Comparison of ENCODE assay signal across 9 mouse cellular contexts in the genomic region with DNA sequence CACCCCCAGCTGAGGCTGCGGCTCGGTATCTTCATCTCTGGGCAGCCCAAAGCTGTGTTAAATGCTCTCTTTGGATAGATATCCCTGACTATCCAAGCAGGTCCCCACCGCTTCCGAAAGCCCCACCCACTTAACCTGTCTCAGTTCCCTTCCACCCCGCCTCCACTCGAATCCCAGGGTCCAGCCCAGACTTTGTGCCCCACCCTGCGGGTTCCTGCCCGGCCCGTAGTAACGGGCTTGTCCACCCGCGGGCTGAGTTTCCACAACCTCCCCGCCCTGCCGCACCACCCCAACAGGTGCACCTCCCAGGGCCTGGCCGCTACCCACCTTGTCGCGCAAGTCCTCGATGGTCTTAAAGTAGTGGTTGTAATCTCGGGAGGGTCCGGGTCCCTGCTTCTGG. TPM values are rescaled to one million over a fixed set of nuclear protein-coding genes. Genes with fewer than 3 reads are reported as not detected.
DNase-seq lines count a peak whose midpoint lies in the region; ATAC-seq and TF ChIP-seq lines count a peak whose summit lies in the region.
"Had no signal": no experiment of that assay in that cellular context is flagged by ENCODE, and none has a peak within 500 bp of the region (broad histone marks: within the 10 kb centered on the region; RNA-seq: fewer than 3 reads in every experiment).

No protein-coding gene starts in this region.

- no peaks in the 10 kb centered on the region for H3K36me3 ChIP-seq in hindbrain, embryonic 11.5 days (ENCODE audit: control insufficient read depth, insufficient read depth, low read length)
- no peaks in the 10 kb centered on the region for H3K36me3 ChIP-seq in limb, embryonic 11.5 days (ENCODE audit: control insufficient read depth, insufficient read depth, low read length)
- no peaks in the 10 kb centered on the region for H3K36me3 ChIP-seq in midbrain, embryonic 14.5 days (ENCODE audit: control insufficient read depth, insufficient read depth, low read length)

- H3K4me2 ChIP-seq in hindbrain, embryonic 11.5 days (replicated peaks; ENCODE audit: low read depth, low read length): peak overlapping the region; percentile 42
- H3K4me2 ChIP-seq in limb, embryonic 11.5 days (ENCODE audit: low read depth, severe bottlenecking): peak overlapping the region; percentile 47
- H3K4me2 ChIP-seq in midbrain, embryonic 14.5 days (ENCODE audit: low read length): peak overlapping the region; percentile 47

- intact Hi-C loops in gastrocnemius, adult 2 months (cut with DNase I): no loop called here
- intact Hi-C loops in gastrocnemius, postnatal 14 days (cut with DNase I; ENCODE audit: low total_unique reads): no loop called here

- H3K9me3 ChIP-seq in hindbrain, embryonic 11.5 days (ENCODE audit: control insufficient read depth, low read length): no peaks in the 10 kb centered on the region
- H3K9me3 ChIP-seq in limb, embryonic 11.5 days (ENCODE audit: control insufficient read depth, low read length): no peaks in the 10 kb centered on the region
- H3K9me3 ChIP-seq in midbrain, embryonic 14.5 days (ENCODE audit: control insufficient read depth, low read length): no peaks in the 10 kb centered on the region

- no peak overlapping the region for H3K9ac ChIP-seq in hindbrain, embryonic 11.5 days (ENCODE audit: low read depth, low read length)
- H3K9ac ChIP-seq in limb, embryonic 11.5 days (ENCODE audit: low read length): no peak overlapping the region
- no peak overlapping the region for H3K9ac ChIP-seq in midbrain, embryonic 14.5 days (replicated peaks; ENCODE audit: low read length)

- 4% methylated on average over 20 of the region's 20 CpGs for WGBS in hindbrain, embryonic 11.5 days
- 2% methylated on average over 20 of the region's 20 CpGs for WGBS in limb, embryonic 11.5 days
- WGBS in midbrain, embryonic 14.5 days: under 1% methylated on average over 20 of the region's 20 CpGs

- no peak for TF ChIP-seq CTCF in gastrocnemius, adult 2 months (IDR thresholded peaks at IDR 0.05)

- ATAC-seq in hindbrain, embryonic 11.5 days (ENCODE audit: low FRiP score): no peak
- ATAC-seq in limb, embryonic 11.5 days (ENCODE audit: insufficient number of reproducible peaks, low FRiP score, low TSS enrichment, low read depth): no peak
- no peak for ATAC-seq in midbrain, embryonic 14.5 days (ENCODE audit: low FRiP score, low TSS enrichment)

- DNase-seq in gastrocnemius, adult 2 months: no peak
- no peak for DNase-seq in gastrocnemius, postnatal 14 days
- no peak for DNase-seq in hindbrain, embryonic 11.5 days (ENCODE audit: low spot score)
- no peak for DNase-seq in limb, embryonic 11.5 days (ENCODE audit: low spot score)
- no peak for DNase-seq in midbrain, embryonic 14.5 days
- DNase-seq in thymus, adult 18-20 months: no peak
- DNase-seq in adrenal gland, adult 18-20 months (ENCODE audit: low spot score in 2 of 2): no peak
- no peak for DNase-seq in B cell, adult 2 months
- DNase-seq: layer of hippocampus, postnatal 36 days had no signal

- peaks cover 23% of the 10 kb centered on the region for H3K27me3 ChIP-seq in hindbrain, embryonic 11.5 days (ENCODE audit: control insufficient read depth, insufficient read depth, low read length)
- peaks cover 19% of the 10 kb centered on the region for H3K27me3 ChIP-seq in limb, embryonic 11.5 days (ENCODE audit: control insufficient read depth, insufficient read depth, low read length)
- H3K27me3 ChIP-seq in midbrain, embryonic 14.5 days (ENCODE audit: control insufficient read depth, insufficient read depth, low read length): peaks cover 15% of the 10 kb centered on the region

- no peak overlapping the region for H3K27ac ChIP-seq in gastrocnemius, adult 2 months
- no peak overlapping the region for H3K27ac ChIP-seq in hindbrain, embryonic 11.5 days (ENCODE audit: low read depth, low read length)
- H3K27ac ChIP-seq in limb, embryonic 11.5 days (replicated peaks; ENCODE audit: low read depth, low read length): no peak overlapping the region
- no peak overlapping the region for H3K27ac ChIP-seq in midbrain, embryonic 14.5 days (replicated peaks; ENCODE audit: low read depth, low read length)

- peak overlapping the region; percentile 41 for H3K4me3 ChIP-seq in gastrocnemius, adult 2 months
- peak overlapping the region; percentile 17 for H3K4me3 ChIP-seq in hindbrain, embryonic 11.5 days (ENCODE audit: low read depth, low read length)
- peak overlapping the region; percentile 21 for H3K4me3 ChIP-seq in limb, embryonic 11.5 days (ENCODE audit: low read depth, low read length)
- H3K4me3 ChIP-seq in midbrain, embryonic 14.5 days (replicated peaks; ENCODE audit: low read depth, low read length): peak overlapping the region; percentile 20

- 0 out of 2 replicates have a peak, but pooled peaks cover 4% of the 10 kb centered on the region for H3K4me1 ChIP-seq in hindbrain, embryonic 11.5 days (replicated peaks; ENCODE audit: control insufficient read depth, insufficient read depth, low read length)
- peaks cover 6% of the 10 kb centered on the region; the same call in 1 of the 2 replicates for H3K4me1 ChIP-seq in limb, embryonic 11.5 days (ENCODE audit: control insufficient read depth, insufficient read depth, low read length)
- 0 out of 2 replicates have a peak, but pooled peaks cover 5% of the 10 kb centered on the region for H3K4me1 ChIP-seq in midbrain, embryonic 14.5 days (ENCODE audit: control insufficient read depth, insufficient read depth, low read length)

RNA-seq across cellular contexts. Expression of gene Krt19, which starts 3.4 kb away (rescaled TPM):
- under 1 TPM in 1 of 2 experiments, not detected in 1; 0.20 TPM for total RNA-seq in gastrocnemius, adult 2 months (2021)
- under 1 TPM; 0.38 to 0.51 TPM for total RNA-seq in gastrocnemius, postnatal 14 days (2021)
- 4.8 and 5.1 TPM in 2 replicates for polyA plus RNA-seq in hindbrain, embryonic 11.5 days (2014; fragmentation: Nextera tagmentation; extraction: Ambion mirVana)
- 6.4 and 8.0 TPM in 2 replicates for polyA plus RNA-seq in limb, embryonic 11.5 days (2014; fragmentation: Nextera tagmentation; extraction: Ambion mirVana)
- 0.72 and 1.4 TPM in 2 replicates for polyA plus RNA-seq in midbrain, embryonic 14.5 days (2014; fragmentation: Nextera tagmentation; extraction: Ambion mirVana)
- total RNA-seq in adrenal gland, adult 18-20 months (2021): 1 to 10 TPM; 2.2 to 5.9 TPM

RNA-seq across cellular contexts. Expression of gene Krt15, which starts 9.4 kb away (rescaled TPM):
- not detected for total RNA-seq in gastrocnemius, adult 2 months (2021)
- not detected for total RNA-seq in gastrocnemius, postnatal 14 days (2021)
- polyA plus RNA-seq in hindbrain, embryonic 11.5 days (2014; fragmentation: Nextera tagmentation; extraction: Ambion mirVana): 1.3 and 2.4 TPM in 2 replicates
- 3.4 and 6.7 TPM in 2 replicates for polyA plus RNA-seq in limb, embryonic 11.5 days (2014; fragmentation: Nextera tagmentation; extraction: Ambion mirVana)
- 0.16 TPM in 1 of 2 replicates, not detected in the other for polyA plus RNA-seq in midbrain, embryonic 14.5 days (2014; fragmentation: Nextera tagmentation; extraction: Ambion mirVana)
- total RNA-seq in adrenal gland, adult 18-20 months (2021): not detected

RNA-seq across cellular contexts. Expression of gene Krt13, which starts 23.7 kb away (rescaled TPM):
- not detected for total RNA-seq in gastrocnemius, adult 2 months (2021)
- total RNA-seq in gastrocnemius, postnatal 14 days (2021): not detected
- polyA plus RNA-seq in hindbrain, embryonic 11.5 days (2014; fragmentation: Nextera tagmentation; extraction: Ambion mirVana): not detected in 2 replicates
- polyA plus RNA-seq in limb, embryonic 11.5 days (2014; fragmentation: Nextera tagmentation; extraction: Ambion mirVana): not detected in 2 replicates
- not detected in 2 replicates for polyA plus RNA-seq in midbrain, embryonic 14.5 days (2014; fragmentation: Nextera tagmentation; extraction: Ambion mirVana)
- total RNA-seq in adrenal gland, adult 18-20 months (2021): not detected
- total RNA-seq: layer of hippocampus, postnatal 36 days had no signal

RNA-seq across cellular contexts. Expression of gene Krt36, which starts 39.7 kb away (rescaled TPM):
- not detected for total RNA-seq in gastrocnemius, adult 2 months (2021)
- total RNA-seq in gastrocnemius, postnatal 14 days (2021): not detected
- polyA plus RNA-seq in hindbrain, embryonic 11.5 days (2014; fragmentation: Nextera tagmentation; extraction: Ambion mirVana): not detected in 2 replicates
- 0.08 and 0.11 TPM in 2 replicates for polyA plus RNA-seq in limb, embryonic 11.5 days (2014; fragmentation: Nextera tagmentation; extraction: Ambion mirVana)
- not detected in 2 replicates for polyA plus RNA-seq in midbrain, embryonic 14.5 days (2014; fragmentation: Nextera tagmentation; extraction: Ambion mirVana)
- total RNA-seq in adrenal gland, adult 18-20 months (2021): under 1 TPM; 0.43 to 0.51 TPM
- total RNA-seq: layer of hippocampus, postnatal 36 days had no signal

RNA-seq across cellular contexts. Expression of gene Krt9, which starts 47.9 kb away (rescaled TPM):
- not detected for total RNA-seq in gastrocnemius, adult 2 months (2021)
- not detected for total RNA-seq in gastrocnemius, postnatal 14 days (2021)
- polyA plus RNA-seq in hindbrain, embryonic 11.5 days (2014; fragmentation: Nextera tagmentation; extraction: Ambion mirVana): not detected in 2 replicates
- 0.07 and 0.09 TPM in 2 replicates for polyA plus RNA-seq in limb, embryonic 11.5 days (2014; fragmentation: Nextera tagmentation; extraction: Ambion mirVana)
- not detected in 2 replicates for polyA plus RNA-seq in midbrain, embryonic 14.5 days (2014; fragmentation: Nextera tagmentation; extraction: Ambion mirVana)
- not detected for total RNA-seq in adrenal gland, adult 18-20 months (2021)
